Mouse (Mus musculus) hindbrain, postnatal 0 days (tissue): ENCODE results near the gene Dnajc6. TPM values are rescaled to one million over a fixed set of nuclear protein-coding genes. Genes with fewer than 3 reads are reported as not detected.

Experiments used
- ATAC-seq: fragments of 200-750 bp; cut with Nextera tagmentation; 2 replicates; pipeline ENCODE4 v1.8.0; 2017; ENCODE audit warnings: mild to moderate bottlenecking, moderate TSS enrichment, moderate library complexity
- DNase-seq: peaks from one replicate; pipeline ENCODE4 v3.0.0-alpha.2; 2015; ENCODE audit warnings: low spot score
- H3K27ac ChIP-seq: fragments of 300-500 bp; sonication (generic); 2 replicates; pipeline ENCODE4 v1.5.1; 2014; ENCODE audit warnings: mild to moderate bottlenecking
- H3K27me3 ChIP-seq: fragments of 300-500 bp; sonication (generic); 2 replicates; pipeline ENCODE4 v1.6.1; 2014; ENCODE audit warnings: low read length, mixed read lengths; ENCODE audit not compliant: insufficient read depth
- H3K36me3 ChIP-seq: fragments of 300-500 bp; sonication (generic); 2 replicates; pipeline ENCODE4 v1.6.1; 2014; ENCODE audit warnings: low read length, mixed read lengths; ENCODE audit not compliant: insufficient read depth
- H3K4me1 ChIP-seq: fragments of 300-500 bp; sonication (generic); 2 replicates; pipeline ENCODE4 v1.6.1; 2014; ENCODE audit warnings: antibody characterized with exemption, low read length, mixed read lengths; ENCODE audit not compliant: insufficient read depth
- H3K4me2 ChIP-seq: fragments of 300-500 bp; sonication (generic); 2 replicates; pipeline ENCODE4 v1.6.1; 2014; ENCODE audit warnings: low read depth, mild to moderate bottlenecking, low read length, moderate library complexity, mixed read lengths
- H3K4me3 ChIP-seq: fragments of 300-500 bp; sonication (generic); 2 replicates; pipeline ENCODE4 v1.5.1; 2014; ENCODE audit warnings: low read length
- H3K9ac ChIP-seq: fragments of 300-500 bp; sonication (generic); replicated peaks from 2 replicates; pipeline ENCODE4 v1.6.1; 2014; ENCODE audit warnings: mild to moderate bottlenecking, low read length, moderate library complexity, mixed read lengths
- H3K9me3 ChIP-seq: fragments of 300-500 bp; sonication (generic); 2 replicates; pipeline ENCODE4 v1.6.1; 2016; ENCODE audit warnings: low read length, mixed read lengths
- CTCF ChIP-seq: IDR thresholded peaks from 2 replicates; pipeline ENCODE4 v1.5.1; 2016; ENCODE audit warnings: antibody characterized with exemption, control low read depth, low read depth
- WGBS: fragments of 180-500 bp; shearing (Covaris S2); extraction: QIAGEN DNeasy Blood & Tissue Kit; methylation state at CpG from one replicate; pipeline ENCODE4 v1.1.7; 2014; 5-methylcytosine and 5-hydroxymethylcytosine counted together
- polyA plus RNA-seq: library from polyadenylated mRNA; unstranded; fragments of >200 nt; fragmentation: Nextera tagmentation; extraction: Ambion mirVana; gene quantifications from 2 replicates; pipeline ENCODE4 v1.2.1, GENCODE M21; 2015
- total RNA-seq: library from RNA; depleted of rRNA; stranded (reverse); fragments of >200 nt; gene quantifications from 2 replicates; pipeline ENCODE4 v1.2.3, GENCODE M21; 2014

Gene Dnajc6
- total and polyA plus RNA-seq, 2 experiments from 2014 or later: 60.9 to 205 TPM

DNA sequence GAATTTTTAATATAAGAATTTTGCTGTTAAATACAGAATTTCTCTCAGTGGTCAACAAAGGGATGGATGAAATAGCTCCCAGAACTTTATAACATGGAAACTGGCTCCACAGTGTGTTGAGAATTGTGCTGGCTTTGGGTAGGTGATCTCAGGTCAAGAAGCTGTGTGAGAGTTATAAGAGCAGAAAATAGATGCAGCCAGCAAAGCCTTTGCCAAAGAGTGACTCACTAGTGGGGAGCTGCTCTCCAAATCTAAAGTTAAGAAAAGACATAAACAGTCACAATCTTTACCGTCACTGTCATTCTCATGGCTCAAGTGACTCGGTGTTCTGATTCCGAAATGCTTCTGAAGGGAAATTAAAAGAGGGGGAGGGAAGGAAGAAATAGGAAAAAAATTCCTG lies 23.7 kb upstream of the Dnajc6 start:
- Histone ChIP-seq H3K9me3 (no peaks in the 10 kb centered on the region), H3K4me1 (no peaks in the 10 kb centered on the region), H3K9ac (no peak overlapping the region), H3K4me2 (no peak overlapping the region), H3K27ac (no peak overlapping the region), H3K4me3 (no peak overlapping the region), H3K36me3 (no peaks in the 10 kb centered on the region), H3K27me3 (no peaks in the 10 kb centered on the region)
- no peak for ATAC-seq
- TF ChIP-seq CTCF: no peak
- no peak for DNase-seq
- WGBS: 90% methylated on average over 3 of the region's 3 CpGs

DNA sequence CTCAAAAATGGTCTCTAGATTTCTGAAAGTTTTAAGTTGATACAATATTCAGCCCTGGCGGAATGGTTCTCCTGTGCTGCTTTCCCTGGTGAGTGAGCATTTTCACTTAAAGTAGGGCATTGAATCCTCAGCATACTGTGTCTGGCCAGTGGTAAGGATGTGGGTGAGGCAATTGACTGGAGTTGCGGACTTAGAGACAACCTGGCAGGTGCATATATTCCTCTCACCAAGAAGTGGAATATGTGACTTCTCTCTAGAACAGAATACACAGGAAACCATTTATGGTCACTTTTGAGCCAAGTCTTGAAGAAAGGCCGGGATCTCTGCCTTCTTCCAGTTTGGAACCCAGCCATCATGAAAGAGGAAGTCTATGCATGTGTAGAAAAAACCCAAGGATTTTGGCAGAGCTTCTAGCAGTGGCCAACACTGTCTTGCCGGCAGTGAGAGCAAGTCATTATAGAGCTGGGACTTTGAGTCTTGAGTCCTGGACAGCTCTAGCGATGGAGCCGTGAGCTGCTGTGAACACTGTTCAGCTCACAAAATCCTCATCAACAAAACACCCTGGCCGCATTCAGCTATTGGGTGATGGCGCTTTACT lies 6.0 kb upstream of the Dnajc6 start:
- WGBS: 78% methylated on average over 8 of the region's 8 CpGs
- no peaks in the 10 kb centered on the region for H3K9me3 ChIP-seq
- TF ChIP-seq CTCF: no peak
- no peaks in the 10 kb centered on the region for H3K27me3 ChIP-seq
- no peak overlapping the region for H3K4me2 ChIP-seq
- no peak overlapping the region for H3K27ac ChIP-seq
- DNase-seq (peak; percentile 34), ATAC-seq (no peak)
- H3K9ac ChIP-seq: no peak overlapping the region
- H3K4me3 ChIP-seq: no peak overlapping the region
- H3K36me3 ChIP-seq: no peaks in the 10 kb centered on the region
- no peaks in the 10 kb centered on the region for H3K4me1 ChIP-seq

DNA sequence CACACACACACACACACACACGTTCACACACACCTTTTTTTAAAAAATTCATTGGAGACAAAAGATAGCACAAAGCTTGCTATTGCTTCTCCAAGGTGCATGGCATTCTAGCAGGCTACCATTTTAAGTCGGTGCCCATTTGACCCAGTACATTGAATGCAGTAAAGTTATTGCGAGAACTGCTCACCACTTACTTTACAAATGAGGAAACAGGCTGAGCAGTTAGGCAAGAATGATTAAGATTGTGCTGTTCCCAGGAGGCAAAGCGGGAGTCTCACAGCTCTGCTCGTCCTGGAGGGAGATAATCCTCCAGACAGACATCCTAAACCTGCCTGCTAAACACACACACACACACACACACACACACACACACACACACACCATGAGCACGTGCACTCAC lies 4.7 kb upstream of the Dnajc6 start:
- DNase-seq: no peak
- no peak overlapping the region for H3K9ac ChIP-seq
- WGBS: 77% methylated on average over 6 of the region's 6 CpGs
- H3K9me3 ChIP-seq: no peaks in the 10 kb centered on the region
- no peak overlapping the region for H3K4me3 ChIP-seq
- no peak overlapping the region for H3K4me2 ChIP-seq
- no peak for TF ChIP-seq CTCF
- no peak overlapping the region for H3K27ac ChIP-seq
- H3K36me3 ChIP-seq: no peaks in the 10 kb centered on the region
- H3K4me1 ChIP-seq: no peaks in the 10 kb centered on the region
- ATAC-seq: no peak
- no peaks in the 10 kb centered on the region for H3K27me3 ChIP-seq

DNA sequence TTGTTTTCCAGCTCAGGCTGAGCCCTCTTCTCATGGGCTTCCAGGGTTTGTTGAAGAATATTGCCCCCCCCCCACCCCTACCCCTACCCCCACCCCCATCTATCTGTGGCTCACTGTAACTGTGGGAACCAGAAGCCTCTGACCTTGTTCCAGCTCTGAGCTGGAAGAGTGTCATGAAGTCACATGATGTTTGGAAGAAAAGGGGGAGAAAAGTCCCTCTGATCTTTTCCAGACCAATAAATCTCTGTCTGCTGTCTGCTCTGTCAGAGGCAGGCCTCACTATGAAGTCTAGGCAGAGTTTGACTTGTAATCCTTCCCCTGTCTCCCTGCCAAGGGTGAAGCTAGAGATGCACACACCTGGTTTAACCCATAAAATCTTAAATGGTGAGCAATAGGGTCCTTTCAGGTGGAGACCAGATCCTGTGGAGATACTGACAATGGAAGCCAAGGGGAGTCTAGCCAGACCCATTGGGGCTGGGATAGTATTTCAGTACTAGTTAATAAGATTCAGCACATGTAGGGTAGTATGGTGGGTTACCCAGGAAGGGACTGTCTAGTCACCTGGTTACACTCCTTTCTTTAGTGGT lies 2.7 kb upstream of the Dnajc6 start:
- H3K4me3 ChIP-seq: no peak overlapping the region
- TF ChIP-seq CTCF: no peak
- H3K36me3 ChIP-seq: no peaks in the 10 kb centered on the region
- no peak overlapping the region for H3K27ac ChIP-seq
- H3K4me1 ChIP-seq: no peaks in the 10 kb centered on the region
- no peak overlapping the region for H3K4me2 ChIP-seq
- no peak overlapping the region for H3K9ac ChIP-seq
- DNase-seq (no peak), ATAC-seq (no peak)
- H3K27me3 ChIP-seq: no peaks in the 10 kb centered on the region
- H3K9me3 ChIP-seq: no peaks in the 10 kb centered on the region

DNA sequence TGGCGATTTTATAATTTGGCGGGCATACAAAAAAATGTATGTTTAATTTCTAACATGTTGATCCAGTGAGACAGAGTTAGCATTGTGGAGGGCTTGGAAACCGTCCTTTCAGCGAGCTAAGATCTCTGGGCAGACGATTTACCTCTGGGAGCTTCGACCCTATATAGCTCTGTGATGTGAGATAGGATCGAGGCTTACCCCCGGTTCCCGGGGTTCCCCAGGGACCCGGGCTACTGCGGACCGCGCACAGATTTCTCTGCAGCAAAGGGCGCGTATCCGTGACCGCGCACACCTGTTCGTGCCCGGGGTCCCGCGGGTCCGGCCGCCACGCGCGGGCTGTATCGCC lies 287 bp upstream of the Dnajc6 start:
- Histone ChIP-seq H3K27me3 (no peaks in the 10 kb centered on the region), H3K4me2 (peak overlapping the region; percentile 95), H3K36me3 (no peaks in the 10 kb centered on the region), H3K4me3 (peak overlapping the region; percentile 70), H3K4me1 (no peaks in the 10 kb centered on the region), H3K9me3 (no peaks in the 10 kb centered on the region), H3K9ac (peak overlapping the region; percentile 67), H3K27ac (peak overlapping the region; percentile 71)
- DNase-seq (peak; percentile 46), ATAC-seq (no peak; the same call in 1 of the 2 replicates)
- TF ChIP-seq CTCF: no peak
- WGBS: 3% methylated on average over 28 of the region's 28 CpGs

DNA sequence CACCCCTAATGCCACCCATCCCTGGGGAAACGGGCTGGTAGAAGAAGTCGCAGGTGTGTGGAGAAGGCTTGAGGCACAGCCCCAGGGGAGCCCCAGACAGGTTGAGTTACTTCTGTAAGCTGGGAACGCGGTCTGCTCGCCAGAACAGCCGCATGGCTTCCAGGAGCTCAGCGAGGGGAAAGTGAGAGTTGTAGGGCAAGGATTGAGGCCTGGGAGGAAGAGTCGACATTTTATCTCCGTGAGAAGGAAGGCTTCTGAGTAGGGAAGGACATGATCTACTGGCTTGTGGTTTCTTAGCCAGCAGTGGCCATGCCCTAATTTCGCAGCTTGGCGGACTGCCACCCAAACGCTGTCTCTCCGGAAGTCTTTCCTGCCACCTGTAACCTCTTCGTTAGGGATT lies 888 bp downstream of the Dnajc6 start:
- Histone ChIP-seq H3K9me3 (no peaks in the 10 kb centered on the region), H3K36me3 (no peaks in the 10 kb centered on the region), H3K4me2 (peak overlapping the region; percentile 95), H3K4me1 (no peaks in the 10 kb centered on the region), H3K27me3 (no peaks in the 10 kb centered on the region), H3K4me3 (peak overlapping the region; percentile 70), H3K9ac (peak overlapping the region; percentile 67), H3K27ac (peak overlapping the region; percentile 69; the same call in 1 of the 2 replicates)
- DNase-seq: peak; percentile 42
- no peak for TF ChIP-seq CTCF
- 7% methylated on average over 14 of the region's 14 CpGs for WGBS
- ATAC-seq: no peak

DNA sequence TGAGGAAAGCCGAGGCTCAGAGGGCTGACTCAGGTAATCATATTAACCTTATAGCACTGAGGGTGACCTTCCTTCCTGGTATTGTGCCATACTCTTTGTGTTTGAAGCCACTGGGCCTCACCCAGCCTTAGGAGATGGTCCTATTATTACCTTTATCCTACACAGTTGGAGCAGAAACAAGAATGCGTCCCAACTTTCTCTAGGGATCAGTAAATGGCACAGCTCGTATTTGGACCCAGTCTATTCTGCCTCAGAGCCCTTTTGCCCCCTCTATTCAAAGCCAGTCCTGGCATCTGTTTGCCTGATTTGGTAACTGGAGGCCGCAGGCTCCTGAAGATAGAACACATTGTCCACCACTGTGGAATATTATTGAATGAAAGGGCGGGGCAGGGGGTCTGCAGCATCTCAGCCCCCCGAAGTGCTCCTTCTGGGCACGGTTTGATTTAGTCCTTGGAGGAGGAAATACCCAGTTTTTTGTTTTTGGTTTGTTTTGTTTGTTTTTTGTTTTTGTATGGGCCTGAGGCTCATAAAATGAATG lies 8.1 kb downstream of the Dnajc6 start:
- no peaks in the 10 kb centered on the region for H3K9me3 ChIP-seq
- no peaks in the 10 kb centered on the region for H3K4me1 ChIP-seq
- TF ChIP-seq CTCF: no peak
- no peaks in the 10 kb centered on the region for H3K27me3 ChIP-seq
- WGBS: 47% methylated on average over 7 of the region's 7 CpGs
- no peak overlapping the region for H3K4me2 ChIP-seq
- DNase-seq: no peak
- no peak for ATAC-seq
- no peaks in the 10 kb centered on the region for H3K36me3 ChIP-seq
- no peak overlapping the region for H3K27ac ChIP-seq
- no peak overlapping the region for H3K9ac ChIP-seq
- no peak overlapping the region for H3K4me3 ChIP-seq
